Mouse (Mus musculus): ENCODE results near the gene Spaar.
A peak's percentile ranks its signal among the peaks of the same experiment; 100 is the strongest.
"Not testable (repeated sequence)": the region's sequence is repeated elsewhere in the genome, so short reads cannot be mapped to it uniquely, and the experiment has no call there.

Gene Spaar

GRCm38 (mm10) chr4:43729126-43729525, 708 bp upstream of the Spaar start:
- DNase-seq = no peak

GRCm38 (mm10) chr4:43730750-43731297, 990 bp downstream of the Spaar start:
- DNase-seq = no peak

- no peak for DNase-seq
Measured at GRCm38 (mm10) chr4:43732171-43732570, 2.3 kb downstream of the Spaar start.

- no peak for DNase-seq
Measured at GRCm38 (mm10) chr4:43733186-43733585, 3.4 kb downstream of the Spaar start.

GRCm38 (mm10) chr4:43737144-43737543, 7.3 kb downstream of the Spaar start:
- DNase-seq = no peak

- no peak for DNase-seq
Measured at GRCm38 (mm10) chr4:43738989-43739674, 9.3 kb downstream of the Spaar start.

- no peak for DNase-seq
Measured at GRCm38 (mm10) chr4:43741526-43741925, 11.7 kb downstream of the Spaar start.

- DNase-seq = no peak
Measured at GRCm38 (mm10) chr4:43742637-43743036, 12.8 kb downstream of the Spaar start.

GRCm38 (mm10) chr4:43743099-43743498, 13.3 kb downstream of the Spaar start:
- no peak for DNase-seq

- DNase-seq = no peak
Measured at GRCm38 (mm10) chr4:43745187-43745586, 15.4 kb downstream of the Spaar start.

- no peak for DNase-seq
Measured at GRCm38 (mm10) chr4:43757213-43757612, 27.4 kb downstream of the Spaar start.

GRCm38 (mm10) chr4:43759571-43760418, 30.0 kb downstream of the Spaar start:
- peak; percentile 35 for DNase-seq

GRCm38 (mm10) chr4:43760460-43760859, 30.6 kb downstream of the Spaar start:
- DNase-seq = no peak

- no peak for DNase-seq
Measured at GRCm38 (mm10) chr4:43761336-43761735, 31.5 kb downstream of the Spaar start.

- peak; percentile 27 for DNase-seq
Measured at GRCm38 (mm10) chr4:43763410-43763809, 33.6 kb downstream of the Spaar start.

GRCm38 (mm10) chr4:43768341-43768740, 38.5 kb downstream of the Spaar start:
- DNase-seq = no peak

- no peak for DNase-seq
Measured at GRCm38 (mm10) chr4:43769374-43769773, 39.5 kb downstream of the Spaar start.

GRCm38 (mm10) chr4:43770909-43771308, 41.1 kb downstream of the Spaar start, which contains the start of gene Olfr159:
Gene Olfr159 (minus strand): TSS chr4:43771009.
- DNase-seq = no peak

GRCm38 (mm10) chr4:43771626-43772025, 41.8 kb downstream of the Spaar start:
- DNase-seq = no peak

- no peak for DNase-seq
Measured at GRCm38 (mm10) chr4:43772304-43772703, 42.5 kb downstream of the Spaar start.

- no peak for DNase-seq
Measured at GRCm38 (mm10) chr4:43795296-43795695, 65.5 kb downstream of the Spaar start.

GRCm38 (mm10) chr4:43795844-43796243, 66.0 kb downstream of the Spaar start:
- DNase-seq = not testable (repeated sequence)

GRCm38 (mm10) chr4:43798936-43799335, 69.1 kb downstream of the Spaar start:
- DNase-seq = no peak

All from kidney, adult 11 months (tissue).